Mouse (Mus musculus) hindbrain, embryonic 16.5 days (tissue): ENCODE data around the gene Tbc1d17. TPM values are rescaled to one million over a fixed set of nuclear protein-coding genes. Genes with fewer than 3 reads are reported as not detected.
A peak's percentile ranks its signal among the peaks of the same experiment; 100 is the strongest.

Experiments used
- ATAC-seq: fragments of 200-750 bp; cut with Nextera tagmentation; 2 replicates; pipeline ENCODE4 v1.8.0; 2017; ENCODE audit warnings: moderate TSS enrichment, moderate library complexity
- H3K27ac ChIP-seq: fragments of 300-500 bp; sonication (generic); 2 replicates; pipeline ENCODE4 v1.5.1; 2014; ENCODE audit warnings: low read depth, mild to moderate bottlenecking, control low read depth, low read length, moderate library complexity
- H3K27me3 ChIP-seq: fragments of 300-500 bp; sonication (generic); replicated peaks from 2 replicates; pipeline ENCODE4 v1.6.1; 2014; ENCODE audit warnings: low read length; ENCODE audit not compliant: control insufficient read depth, insufficient read depth
- H3K36me3 ChIP-seq: fragments of 300-500 bp; sonication (generic); 2 replicates; pipeline ENCODE4 v1.6.1; 2014; ENCODE audit warnings: mild to moderate bottlenecking, low read length, moderate library complexity, mixed read lengths; ENCODE audit not compliant: control insufficient read depth, insufficient read depth
- H3K4me1 ChIP-seq: fragments of 300-500 bp; sonication (generic); 2 replicates; pipeline ENCODE4 v1.6.1; 2014; ENCODE audit warnings: low read depth, low read length; ENCODE audit not compliant: control insufficient read depth, insufficient read depth
- H3K4me2 ChIP-seq: fragments of 300-500 bp; sonication (generic); 2 replicates; pipeline ENCODE4 v1.6.1; 2014; ENCODE audit warnings: mild to moderate bottlenecking, low read length, control low read depth, moderate library complexity
- H3K4me3 ChIP-seq: fragments of 300-500 bp; sonication (generic); 2 replicates; pipeline ENCODE4 v1.5.1; 2014; ENCODE audit warnings: mild to moderate bottlenecking, low read length, control low read depth, moderate library complexity
- H3K9ac ChIP-seq: fragments of 300-500 bp; sonication (generic); 2 replicates; pipeline ENCODE4 v1.6.1; 2014; ENCODE audit warnings: low read depth, mild to moderate bottlenecking, control low read depth, low read length, moderate library complexity
- H3K9me3 ChIP-seq: fragments of 300-500 bp; sonication (generic); 2 replicates; pipeline ENCODE4 v1.6.1; 2014; ENCODE audit warnings: mild to moderate bottlenecking, low read length, moderate library complexity; ENCODE audit not compliant: control insufficient read depth
- WGBS: fragments of 180-500 bp; shearing (Covaris S2); extraction: QIAGEN DNeasy Blood & Tissue Kit; methylation state at CpG from one replicate; pipeline ENCODE4 v1.1.7; 2014; 5-methylcytosine and 5-hydroxymethylcytosine counted together
- polyA plus RNA-seq: library from polyadenylated mRNA; unstranded; fragments of >200 nt; fragmentation: Nextera tagmentation; extraction: Ambion mirVana; gene quantifications from 2 replicates; pipeline ENCODE4 v1.2.1, GENCODE M21; 2015

The Tbc1d17 gene
- polyA plus RNA-seq, 1 experiment from 2014 or later = 112 TPM

- peak; percentile 73 for ATAC-seq
- Histone ChIP-seq H3K27me3 (no peaks in the 10 kb centered on the region), H3K9me3 (no peaks in the 10 kb centered on the region), H3K9ac (peak within 1 kb of the TSS; percentile 86), H3K4me2 (peak within 1 kb of the TSS; percentile 90), H3K27ac (peak within 1 kb of the TSS; percentile 96), H3K4me3 (peak within 1 kb of the TSS; percentile 80), H3K4me1 (peaks cover 31% of the 10 kb centered on the region), H3K36me3 (peaks cover 5% of the 10 kb centered on the region; the same call in 1 of the 2 replicates)
- whole genome bisulfite sequencing = under 1% methylated on average over 32 of the region's 32 CpGs
Measured at GRCm38 (mm10) chr7:44857042-44857552, 8.2 kb upstream of the Tbc1d17 start, which contains the start of gene Pnkp. Gene Pnkp (plus strand): TSS chr7:44857139.

GRCm38 (mm10) chr7:44856265-44856916 is 7.5 kb upstream of the Tbc1d17 start:
- H3K4me3 ChIP-seq = peak overlapping the region; percentile 80
- no peaks in the 10 kb centered on the region for H3K27me3 ChIP-seq
- ATAC-seq = no peak
- H3K9ac ChIP-seq = no peak overlapping the region; the same call in 1 of the 2 replicates
- H3K36me3 ChIP-seq = peaks cover under 1% of the 10 kb centered on the region; the same call in 1 of the 2 replicates
- WGBS = 72% methylated on average over 9 of the region's 9 CpGs
- H3K4me1 ChIP-seq = peaks cover 31% of the 10 kb centered on the region
- H3K4me2 ChIP-seq = peak overlapping the region; percentile 90
- H3K9me3 ChIP-seq = no peaks in the 10 kb centered on the region
- peak overlapping the region; percentile 96 for H3K27ac ChIP-seq

GRCm38 (mm10) chr7:44855036-44855435 is 6.2 kb upstream of the Tbc1d17 start:
- H3K27me3 ChIP-seq = no peaks in the 10 kb centered on the region
- H3K4me1 ChIP-seq = peaks cover 34% of the 10 kb centered on the region
- H3K4me3 ChIP-seq = peak overlapping the region; percentile 40
- peak overlapping the region; percentile 72 for H3K4me2 ChIP-seq
- peak overlapping the region; percentile 64 for H3K9ac ChIP-seq
- no peak for ATAC-seq
- no peaks in the 10 kb centered on the region for H3K9me3 ChIP-seq
- WGBS = 34% methylated on average over 10 of the region's 10 CpGs
- H3K27ac ChIP-seq = peak overlapping the region; percentile 87
- H3K36me3 ChIP-seq = no peaks in the 10 kb centered on the region

GRCm38 (mm10) chr7:44854356-44855031 is 5.6 kb upstream of the Tbc1d17 start:
- Histone ChIP-seq H3K36me3 (no peaks in the 10 kb centered on the region), H3K4me3 (peak overlapping the region; percentile 40), H3K27ac (peak overlapping the region; percentile 87), H3K9me3 (no peaks in the 10 kb centered on the region), H3K27me3 (no peaks in the 10 kb centered on the region), H3K4me2 (peak overlapping the region; percentile 72), H3K9ac (peak overlapping the region; percentile 64), H3K4me1 (peaks cover 34% of the 10 kb centered on the region)
- ATAC-seq = 0 out of 2 replicates have a peak, but pooled peaks have one; percentile 1
- WGBS = 2% methylated on average over 45 of the region's 45 CpGs

- H3K27me3 ChIP-seq = no peaks in the 10 kb centered on the region
- ATAC-seq = no peak
- H3K9me3 ChIP-seq = no peaks in the 10 kb centered on the region
- peaks cover 34% of the 10 kb centered on the region for H3K4me1 ChIP-seq
- peak overlapping the region; percentile 64 for H3K9ac ChIP-seq
- H3K36me3 ChIP-seq = no peaks in the 10 kb centered on the region
- H3K27ac ChIP-seq = peak overlapping the region; percentile 87
- H3K4me3 ChIP-seq = peak overlapping the region; percentile 40
- H3K4me2 ChIP-seq = peak overlapping the region; percentile 72
- 22% methylated on average over 26 of the region's 26 CpGs for WGBS
Measured at GRCm38 (mm10) chr7:44853596-44854355, 4.9 kb upstream of the Tbc1d17 start.

GRCm38 (mm10) chr7:44853065-44853464 is 4.2 kb upstream of the Tbc1d17 start:
- Histone ChIP-seq H3K36me3 (no peaks in the 10 kb centered on the region), H3K27me3 (no peaks in the 10 kb centered on the region), H3K27ac (no peak overlapping the region), H3K4me3 (no peak overlapping the region), H3K4me1 (peaks cover 30% of the 10 kb centered on the region), H3K9ac (peak overlapping the region; percentile 33), H3K4me2 (no peak overlapping the region), H3K9me3 (no peaks in the 10 kb centered on the region)
- no peak for ATAC-seq
- WGBS = 91% methylated on average over 2 of the region's 2 CpGs

- Histone ChIP-seq H3K27ac (no peak overlapping the region), H3K36me3 (no peaks in the 10 kb centered on the region), H3K9me3 (no peaks in the 10 kb centered on the region), H3K4me2 (no peak overlapping the region), H3K9ac (no peak overlapping the region), H3K4me3 (no peak overlapping the region), H3K27me3 (no peaks in the 10 kb centered on the region), H3K4me1 (peaks cover 32% of the 10 kb centered on the region)
- WGBS = 90% methylated on average over 36 of the region's 36 CpGs
- ATAC-seq = no peak
Measured at GRCm38 (mm10) chr7:44852259-44853027, 3.6 kb upstream of the Tbc1d17 start.

GRCm38 (mm10) chr7:44851625-44852234 is 2.9 kb upstream of the Tbc1d17 start:
- Histone ChIP-seq H3K9ac (no peak overlapping the region), H3K4me3 (no peak overlapping the region), H3K27me3 (no peaks in the 10 kb centered on the region), H3K27ac (no peak overlapping the region), H3K36me3 (peaks cover under 1% of the 10 kb centered on the region; the same call in 1 of the 2 replicates), H3K4me1 (peaks cover 35% of the 10 kb centered on the region), H3K4me2 (no peak overlapping the region), H3K9me3 (no peaks in the 10 kb centered on the region)
- no peak for ATAC-seq
- 92% methylated on average over 12 of the region's 12 CpGs for WGBS
